Mouse (Mus musculus) gastrocnemius, adult 18-20 months (tissue): ENCODE measurements around the gene Gmnn. TPM values are rescaled to one million over a fixed set of nuclear protein-coding genes. Genes with fewer than 3 reads are reported as not detected.

Experiments used
- DNase-seq: peaks from one replicate; pipeline ENCODE4 v3.0.0; 2021; ENCODE audit warnings: low spot score
- total RNA-seq, 2 experiments: library from RNA; stranded (reverse); gene quantifications; 2 replicates each; pipeline ENCODE4 v1.2.3; 2021

The Gmnn gene
- total RNA-seq, 2 experiments from 2014 or later, result 4.1 to 4.2 TPM

GRCm38 (mm10) chr13:24710968-24711367 lies 50.8 kb downstream of the Gmnn start:
- no peak for DNase-seq

GRCm38 (mm10) chr13:24709656-24710396 lies 51.9 kb downstream of the Gmnn start:
- no peak for DNase-seq

GRCm38 (mm10) chr13:24702128-24702527 lies 59.6 kb downstream of the Gmnn start:
- DNase-seq, result no peak

Other genes starting within 250 kb of the Gmnn start
- 1 to 10 TPM; 2.9 to 5.2 TPM for gene Ripor2, start 179.7 kb downstream of the Gmnn start, total RNA-seq
- not detected for gene Armh2, start 20.7 kb downstream of the Gmnn start, total RNA-seq
- 10 to 100 TPM; 46.5 to 55.2 TPM for gene BC005537, start 39.7 kb upstream of the Gmnn start, total RNA-seq
- gene Acot13, start 69.6 kb upstream of the Gmnn start, total RNA-seq, result 100 to 1,000 TPM; 153 TPM
- gene Tdp2, start 69.8 kb upstream of the Gmnn start, total RNA-seq, result 1 to 10 TPM; 7.7 to 8.2 TPM
- not detected for gene D130043K22Rik, start 83.2 kb upstream of the Gmnn start, total RNA-seq
- 1 to 10 TPM; 7.9 to 8.3 TPM for gene Aldh5a1, start 175.7 kb upstream of the Gmnn start, total RNA-seq
- gene Gpld1, start 181.2 kb upstream of the Gmnn start, total RNA-seq, result under 1 TPM; 0.84 to 0.95 TPM